Mouse (Mus musculus): ENCODE results near the gene Qrfp.

- TF ChIP-seq GATA1 (IDR thresholded peaks at IDR 0.05; ENCODE audit: borderline replicate concordance, low read length) (no peak), FLI1 (IDR thresholded peaks at IDR 0.05; ENCODE audit: low read length) (no peak)
These were observed 4.3 kb upstream of the Qrfp start for GRCm38 (mm10) chr2:31814699-31815098.
